In genomic region chr2:109105773-109106484, GRCm38 (mm10) we compare ENCODE assay signal across 21 mouse cellular contexts.
DNase-seq lines count a peak whose midpoint lies in the region; ATAC-seq lines count a peak whose summit lies in the region.
"Had no signal": no experiment of that assay in that cellular context is flagged by ENCODE, and none has a peak within 500 bp of the region (broad histone marks: within the 10 kb centered on the region; RNA-seq: fewer than 3 reads in every experiment).

No protein-coding gene starts in this region.

- no peaks in the 10 kb centered on the region for H3K9me3 ChIP-seq in hindbrain, embryonic 11.5 days (ENCODE audit: control insufficient read depth, low read length)
- no peaks in the 10 kb centered on the region for H3K9me3 ChIP-seq in hindbrain, embryonic 16.5 days (ENCODE audit: control insufficient read depth, low read length)
- no peaks in the 10 kb centered on the region for H3K9me3 ChIP-seq in embryonic facial prominence, embryonic 14.5 days (ENCODE audit: control insufficient read depth, low read length)
- H3K9me3 ChIP-seq in midbrain, embryonic 15.5 days = no peaks in the 10 kb centered on the region
- H3K9me3 ChIP-seq: liver, embryonic 12.5 days had no signal

- no peaks in the 10 kb centered on the region for H3K27me3 ChIP-seq in hindbrain, embryonic 11.5 days (ENCODE audit: control insufficient read depth, insufficient read depth, low read length)
- H3K27me3 ChIP-seq in hindbrain, embryonic 16.5 days (replicated peaks; ENCODE audit: control insufficient read depth, insufficient read depth, low read length) = no peaks in the 10 kb centered on the region
- no peaks in the 10 kb centered on the region for H3K27me3 ChIP-seq in embryonic facial prominence, embryonic 14.5 days (replicated peaks; ENCODE audit: control insufficient read depth, insufficient read depth, low read length)
- H3K27me3 ChIP-seq in midbrain, embryonic 15.5 days (replicated peaks) = no peaks in the 10 kb centered on the region
- H3K27me3 ChIP-seq: liver, embryonic 12.5 days; Patski had no signal

- no peak overlapping the region for H3K27ac ChIP-seq in hindbrain, embryonic 11.5 days (ENCODE audit: low read depth, low read length)
- no peak overlapping the region for H3K27ac ChIP-seq in hindbrain, embryonic 16.5 days (ENCODE audit: low read depth, low read length)
- no peak overlapping the region for H3K27ac ChIP-seq in embryonic facial prominence, embryonic 14.5 days (replicated peaks; ENCODE audit: low read depth, low read length)
- no peak overlapping the region for H3K27ac ChIP-seq in midbrain, embryonic 15.5 days
- H3K27ac ChIP-seq: heart, adult 2 months; liver, embryonic 12.5 days; macrophage had no signal

- H3K36me3 ChIP-seq in hindbrain, embryonic 11.5 days (ENCODE audit: control insufficient read depth, insufficient read depth, low read length) = no peaks in the 10 kb centered on the region
- H3K36me3 ChIP-seq in hindbrain, embryonic 16.5 days (ENCODE audit: control insufficient read depth, insufficient read depth, low read length) = no peaks in the 10 kb centered on the region
- no peaks in the 10 kb centered on the region for H3K36me3 ChIP-seq in embryonic facial prominence, embryonic 14.5 days (ENCODE audit: control insufficient read depth, insufficient read depth, low read length)
- H3K36me3 ChIP-seq in midbrain, embryonic 15.5 days (replicated peaks) = no peaks in the 10 kb centered on the region
- H3K36me3 ChIP-seq: liver, embryonic 12.5 days had no signal

- no peak overlapping the region for H3K9ac ChIP-seq in hindbrain, embryonic 11.5 days (ENCODE audit: low read depth, low read length)
- no peak overlapping the region for H3K9ac ChIP-seq in hindbrain, embryonic 16.5 days (ENCODE audit: low read depth, low read length)
- no peak overlapping the region for H3K9ac ChIP-seq in embryonic facial prominence, embryonic 14.5 days (ENCODE audit: low read depth, low read length)
- no peak overlapping the region for H3K9ac ChIP-seq in midbrain, embryonic 15.5 days
- H3K9ac ChIP-seq: liver, embryonic 12.5 days; lung, embryonic 14.5 days had no signal

- H3K4me2 ChIP-seq in hindbrain, embryonic 11.5 days (replicated peaks; ENCODE audit: low read depth, low read length) = no peak overlapping the region
- no peak overlapping the region for H3K4me2 ChIP-seq in hindbrain, embryonic 16.5 days (ENCODE audit: low read length)
- H3K4me2 ChIP-seq in embryonic facial prominence, embryonic 14.5 days (ENCODE audit: low read depth, low read length) = no peak overlapping the region
- H3K4me2 ChIP-seq in midbrain, embryonic 15.5 days = no peak overlapping the region
- H3K4me2 ChIP-seq: liver, embryonic 12.5 days; lung, embryonic 14.5 days had no signal

- ATAC-seq in hindbrain, embryonic 11.5 days (ENCODE audit: low FRiP score) = peak; percentile 43; the same call in 1 of the 2 replicates
- no peak for ATAC-seq in hindbrain, embryonic 16.5 days
- ATAC-seq in embryonic facial prominence, embryonic 14.5 days (ENCODE audit: low read depth) = no peak
- ATAC-seq in midbrain, embryonic 15.5 days (replicated peaks) = peak; percentile 48
- ATAC-seq: activated CD4-positive, CD25-positive, alpha-beta regulatory T cell, adult 4 months; liver, embryonic 12.5 days; Patski had no signal

- 82% methylated on average over 3 of the region's 3 CpGs for WGBS in hindbrain, embryonic 11.5 days
- 31% methylated on average over 3 of the region's 3 CpGs for WGBS in hindbrain, embryonic 16.5 days
- 56% methylated on average over 3 of the region's 3 CpGs for WGBS in embryonic facial prominence, embryonic 14.5 days
- 63% methylated on average over 3 of the region's 3 CpGs for WGBS in midbrain, embryonic 15.5 days

- no peak overlapping the region for H3K4me3 ChIP-seq in hindbrain, embryonic 11.5 days (ENCODE audit: low read depth, low read length)
- no peak overlapping the region for H3K4me3 ChIP-seq in hindbrain, embryonic 16.5 days (ENCODE audit: low read length)
- no peak overlapping the region for H3K4me3 ChIP-seq in embryonic facial prominence, embryonic 14.5 days (ENCODE audit: low read depth, low read length)
- H3K4me3 ChIP-seq in midbrain, embryonic 15.5 days = no peak overlapping the region
- H3K4me3 ChIP-seq: heart, adult 2 months; liver, embryonic 12.5 days had no signal

- no peaks in the 10 kb centered on the region for H3K4me1 ChIP-seq in hindbrain, embryonic 11.5 days (replicated peaks; ENCODE audit: control insufficient read depth, insufficient read depth, low read length)
- H3K4me1 ChIP-seq in hindbrain, embryonic 16.5 days (ENCODE audit: control insufficient read depth, insufficient read depth, low read depth, low read length) = no peaks in the 10 kb centered on the region
- no peaks in the 10 kb centered on the region for H3K4me1 ChIP-seq in embryonic facial prominence, embryonic 14.5 days (ENCODE audit: control insufficient read depth, insufficient read depth, low read length)
- no peaks in the 10 kb centered on the region for H3K4me1 ChIP-seq in midbrain, embryonic 15.5 days
- H3K4me1 ChIP-seq: liver, embryonic 12.5 days had no signal

- DNase-seq in hindbrain, embryonic 11.5 days (ENCODE audit: low spot score) = no peak
- DNase-seq in MN1 (ENCODE audit: low spot score) = peak; percentile 58
- peak; percentile 4 for DNase-seq in embryonic facial prominence, embryonic 14.5 days (ENCODE audit: low spot score)
- no peak for DNase-seq in heart, adult 8-10 months (ENCODE audit: low spot score)
- DNase-seq in spleen, postnatal 4 days (ENCODE audit: low spot score in 2 of 2) = no peak
- DNase-seq: adrenal gland, postnatal 36 days; B cell, adult 2 months; cerebellum, adult 9-10 months; gastrocnemius, postnatal 10 days; heart, adult 2 months; kidney, adult 2 months; kidney, postnatal 36 days; layer of hippocampus, adult 9-11 months; lung, embryonic 14.5 days; thymus, postnatal 4 days had no signal

Comparison
In these comparisons a context has a peak if more than half of its experiments do, and no peak if none do; other contexts are left out.
1. ATAC-seq: peak in hindbrain, embryonic 11.5 days (single experiment) and midbrain, embryonic 15.5 days (single experiment); none in hindbrain, embryonic 16.5 days (single experiment) and embryonic facial prominence, embryonic 14.5 days (single experiment).
2. DNase-seq: peak in MN1 (single experiment) and embryonic facial prominence, embryonic 14.5 days (single experiment); none in hindbrain, embryonic 11.5 days (single experiment), heart, adult 8-10 months (single experiment) and spleen, postnatal 4 days (0 of 2).